Mouse (Mus musculus) neural tube, embryonic 12.5 days (tissue): ENCODE measurements at regions not wholly inside any gene's neighbourhood (a gene's known extent, or its start where the extent isn't known, plus 50 kb on each side); places are given as distances from the start of the nearest gene placed in this dataset.

Experiments used
- ATAC-seq: fragments of 200-750 bp; cut with Nextera tagmentation; 2 replicates; pipeline ENCODE4 v1.8.0; 2017; ENCODE audit warnings: low read depth, mild to moderate bottlenecking, moderate TSS enrichment, moderate library complexity; ENCODE audit not compliant: low FRiP score
- H3K27ac ChIP-seq: fragments of 300-500 bp; sonication (generic); 2 replicates; pipeline ENCODE4 v1.5.1; 2016
- H3K27me3 ChIP-seq: fragments of 300-500 bp; sonication (generic); replicated peaks from 2 replicates; pipeline ENCODE4 v1.6.1; 2016; ENCODE audit warnings: mild to moderate bottlenecking
- H3K36me3 ChIP-seq: fragments of 300-500 bp; sonication (generic); 2 replicates; pipeline ENCODE4 v1.6.1; 2016; ENCODE audit warnings: mild to moderate bottlenecking
- H3K4me1 ChIP-seq: fragments of 300-500 bp; sonication (generic); 2 replicates; pipeline ENCODE4 v1.6.1; 2016
- H3K4me2 ChIP-seq: fragments of 300-500 bp; sonication (generic); replicated peaks from 2 replicates; pipeline ENCODE4 v1.6.1; 2016; ENCODE audit warnings: mild to moderate bottlenecking
- H3K4me3 ChIP-seq: fragments of 300-500 bp; sonication (generic); 2 replicates; pipeline ENCODE4 v1.5.1; 2016
- H3K9ac ChIP-seq: fragments of 300-500 bp; sonication (generic); 2 replicates; pipeline ENCODE4 v1.6.1; 2016; ENCODE audit warnings: mild to moderate bottlenecking
- H3K9me3 ChIP-seq: fragments of 300-500 bp; sonication (generic); 2 replicates; pipeline ENCODE4 v1.6.1; 2016; ENCODE audit warnings: mild to moderate bottlenecking
- WGBS: fragments of 180-500 bp; shearing (Covaris S2); methylation state at CpG from one replicate; pipeline ENCODE4 v1.1.7; 2016; 5-methylcytosine and 5-hydroxymethylcytosine counted together

DNA sequence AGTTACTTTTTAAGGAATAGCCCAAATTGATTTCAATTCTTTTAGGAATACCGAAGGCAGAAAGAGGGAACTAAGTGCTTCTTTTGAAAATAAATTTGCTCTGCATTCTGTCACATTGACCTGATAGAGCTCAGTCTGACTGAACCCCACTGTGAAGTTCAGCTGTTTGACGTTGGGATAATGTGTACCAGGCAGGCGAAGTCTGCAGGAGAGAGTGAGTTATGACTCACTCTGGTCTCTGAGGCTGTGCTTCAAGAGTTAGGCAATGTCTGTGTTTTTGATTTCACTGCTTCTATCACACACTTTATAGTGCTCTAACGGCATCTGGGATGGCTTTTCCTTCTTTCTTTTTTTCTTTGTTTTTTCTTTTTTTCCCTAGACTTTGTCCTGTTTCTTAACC, 283.5 kb downstream of the Naf1 start:
- Histone ChIP-seq H3K9ac (no peak overlapping the region), H3K27ac (no peak overlapping the region), H3K4me2 (no peak overlapping the region), H3K27me3 (no peaks in the 10 kb centered on the region), H3K4me1 (no peaks in the 10 kb centered on the region), H3K4me3 (no peak overlapping the region), H3K36me3 (no peaks in the 10 kb centered on the region), H3K9me3 (no peaks in the 10 kb centered on the region)
- 59% methylated on average over 4 of the region's 4 CpGs for WGBS
- no peak for ATAC-seq

GRCm38 (mm10) chr8:67181741-67182140, 321.7 kb downstream of the Naf1 start:
- Histone ChIP-seq H3K4me3 (no peak overlapping the region), H3K36me3 (no peaks in the 10 kb centered on the region), H3K9ac (no peak overlapping the region), H3K27ac (no peak overlapping the region), H3K27me3 (no peaks in the 10 kb centered on the region), H3K9me3 (no peaks in the 10 kb centered on the region), H3K4me1 (no peaks in the 10 kb centered on the region), H3K4me2 (no peak overlapping the region)
- WGBS: 89% methylated on average over 5 of the region's 5 CpGs
- ATAC-seq: no peak

GRCm38 (mm10) chr8:67199213-67199612, 324.4 kb upstream of the Nat3 start:
- Histone ChIP-seq H3K4me1 (no peaks in the 10 kb centered on the region), H3K27ac (no peak overlapping the region), H3K4me2 (no peak overlapping the region), H3K4me3 (no peak overlapping the region), H3K9me3 (no peaks in the 10 kb centered on the region), H3K9ac (no peak overlapping the region), H3K36me3 (no peaks in the 10 kb centered on the region), H3K27me3 (no peaks in the 10 kb centered on the region)
- ATAC-seq: no peak

DNA sequence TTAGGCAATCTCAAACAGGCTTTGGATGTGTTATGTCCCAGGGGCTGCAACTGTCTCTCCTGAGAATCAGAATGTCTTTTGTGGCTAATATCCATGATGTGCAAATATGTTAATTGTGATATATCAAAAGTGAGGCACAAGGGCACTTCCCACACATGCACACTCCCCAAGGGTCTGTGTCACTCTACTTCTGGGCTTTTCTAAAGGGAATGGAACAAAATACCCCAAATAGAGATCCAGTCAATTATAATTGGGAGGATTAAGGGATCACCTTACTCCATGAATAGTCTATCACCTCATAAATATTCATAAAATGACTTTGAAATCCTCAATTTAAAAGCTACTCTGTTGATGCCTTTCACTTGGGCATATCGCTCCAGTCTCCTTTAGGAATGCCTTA, 317.6 kb upstream of the Nat3 start:
- no peak overlapping the region for H3K27ac ChIP-seq
- no peaks in the 10 kb centered on the region for H3K4me1 ChIP-seq
- ATAC-seq: no peak
- no peak overlapping the region for H3K4me2 ChIP-seq
- H3K9ac ChIP-seq: no peak overlapping the region
- H3K9me3 ChIP-seq: no peaks in the 10 kb centered on the region
- H3K4me3 ChIP-seq: no peak overlapping the region
- no peaks in the 10 kb centered on the region for H3K36me3 ChIP-seq
- H3K27me3 ChIP-seq: no peaks in the 10 kb centered on the region
- WGBS: 86% methylated on average over 1 of the region's 1 CpGs

DNA sequence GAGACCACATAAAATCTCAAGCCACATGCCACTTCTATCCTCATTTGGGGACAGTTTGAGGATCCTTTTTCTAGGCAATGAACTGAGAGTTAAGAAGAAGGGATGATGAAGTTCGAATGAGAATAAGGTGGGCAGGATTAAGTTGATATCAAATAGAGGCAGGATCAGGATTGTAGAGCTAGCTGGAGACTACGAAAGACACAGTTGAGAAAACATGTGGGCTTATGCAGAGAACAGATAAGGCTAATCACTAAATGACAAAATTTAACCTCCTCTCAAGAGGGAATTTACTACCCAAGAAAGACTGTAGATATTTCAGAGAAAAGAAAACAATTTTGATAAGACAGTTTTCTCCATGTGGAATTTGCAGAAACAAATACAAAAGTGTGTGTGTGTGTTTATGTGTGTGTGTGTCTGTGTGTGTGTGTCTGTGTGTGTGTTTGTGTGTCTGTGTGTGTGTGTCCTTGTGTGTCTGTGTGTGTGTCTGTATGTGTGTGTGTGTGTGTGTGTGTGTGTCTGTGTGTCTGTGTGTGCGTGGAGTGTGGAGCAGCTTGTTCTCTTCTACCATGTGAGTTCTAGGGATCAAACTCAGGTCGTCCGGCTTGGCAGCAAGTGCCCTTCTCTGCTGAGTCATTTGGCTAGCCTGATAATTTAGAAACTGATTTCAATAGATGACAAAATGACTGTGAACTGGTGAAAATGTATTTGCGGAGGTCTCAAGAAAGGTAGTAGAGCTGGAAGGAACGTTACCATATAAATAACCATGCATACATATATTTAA, 291.5 kb upstream of the Nat3 start:
- no peak for ATAC-seq
- H3K4me1 ChIP-seq: no peaks in the 10 kb centered on the region
- WGBS: 87% methylated on average over 7 of the region's 7 CpGs
- no peaks in the 10 kb centered on the region for H3K36me3 ChIP-seq
- no peak overlapping the region for H3K4me3 ChIP-seq
- H3K27me3 ChIP-seq: no peaks in the 10 kb centered on the region
- H3K27ac ChIP-seq: no peak overlapping the region
- no peak overlapping the region for H3K9ac ChIP-seq
- no peaks in the 10 kb centered on the region for H3K9me3 ChIP-seq
- no peak overlapping the region for H3K4me2 ChIP-seq

DNA sequence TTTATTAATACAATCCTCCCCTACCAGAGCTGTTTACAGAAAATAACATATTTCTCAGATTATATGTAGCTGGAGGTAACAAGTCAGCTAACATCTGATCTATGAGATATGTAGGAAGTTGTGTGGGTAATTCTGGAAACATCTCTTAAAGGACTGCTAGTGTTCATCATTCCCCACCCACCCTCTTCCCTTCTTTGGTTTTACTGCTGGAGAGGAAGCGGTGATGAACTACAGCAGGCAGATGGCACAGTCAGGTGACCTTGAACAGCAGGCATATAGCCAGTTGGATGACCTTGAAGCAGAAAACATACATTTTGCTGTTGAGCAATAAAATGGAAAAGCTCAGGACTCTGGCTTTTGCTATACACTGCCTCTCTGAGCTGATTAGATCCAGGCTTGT, 284.7 kb upstream of the Nat3 start:
- Histone ChIP-seq H3K4me3 (no peak overlapping the region), H3K9ac (no peak overlapping the region), H3K36me3 (no peaks in the 10 kb centered on the region), H3K27me3 (no peaks in the 10 kb centered on the region), H3K4me2 (no peak overlapping the region), H3K4me1 (no peaks in the 10 kb centered on the region), H3K9me3 (no peaks in the 10 kb centered on the region), H3K27ac (no peak overlapping the region)
- ATAC-seq: no peak
- WGBS: 79% methylated on average over 1 of the region's 1 CpGs

DNA sequence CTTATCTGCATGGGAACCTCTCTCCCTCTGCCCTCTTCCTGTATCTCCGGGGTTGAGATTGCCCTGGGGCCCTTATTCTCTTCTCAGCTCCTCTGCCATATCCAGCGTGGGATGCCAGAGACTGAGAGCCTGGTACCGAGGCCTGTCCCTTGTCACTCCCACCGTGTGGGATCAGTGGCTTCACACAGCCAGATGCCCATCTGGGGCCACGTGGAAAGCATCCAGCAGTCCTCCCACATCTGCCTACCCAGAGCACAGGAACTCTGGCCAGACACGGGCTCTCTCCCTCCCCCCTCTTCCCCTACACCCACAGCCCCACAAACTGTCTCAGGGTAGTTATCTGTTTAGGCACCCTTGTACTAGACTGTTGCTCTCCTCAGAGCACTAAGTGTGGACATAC, 244.9 kb upstream of the Nat3 start:
- no peaks in the 10 kb centered on the region for H3K36me3 ChIP-seq
- WGBS: 76% methylated on average over 6 of the region's 6 CpGs
- no peak overlapping the region for H3K9ac ChIP-seq
- no peaks in the 10 kb centered on the region for H3K27me3 ChIP-seq
- no peak for ATAC-seq
- H3K4me3 ChIP-seq: no peak overlapping the region
- H3K27ac ChIP-seq: no peak overlapping the region
- H3K4me2 ChIP-seq: no peak overlapping the region
- no peaks in the 10 kb centered on the region for H3K9me3 ChIP-seq
- no peaks in the 10 kb centered on the region for H3K4me1 ChIP-seq

- Histone ChIP-seq H3K9me3 (no peaks in the 10 kb centered on the region), H3K9ac (no peak overlapping the region), H3K4me3 (no peak overlapping the region), H3K4me2 (no peak overlapping the region), H3K36me3 (no peaks in the 10 kb centered on the region), H3K4me1 (no peaks in the 10 kb centered on the region), H3K27me3 (no peaks in the 10 kb centered on the region), H3K27ac (no peak overlapping the region)
- no peak for ATAC-seq
Observed at GRCm38 (mm10) chr8:67279449-67279848, 244.2 kb upstream of the Nat3 start.

DNA sequence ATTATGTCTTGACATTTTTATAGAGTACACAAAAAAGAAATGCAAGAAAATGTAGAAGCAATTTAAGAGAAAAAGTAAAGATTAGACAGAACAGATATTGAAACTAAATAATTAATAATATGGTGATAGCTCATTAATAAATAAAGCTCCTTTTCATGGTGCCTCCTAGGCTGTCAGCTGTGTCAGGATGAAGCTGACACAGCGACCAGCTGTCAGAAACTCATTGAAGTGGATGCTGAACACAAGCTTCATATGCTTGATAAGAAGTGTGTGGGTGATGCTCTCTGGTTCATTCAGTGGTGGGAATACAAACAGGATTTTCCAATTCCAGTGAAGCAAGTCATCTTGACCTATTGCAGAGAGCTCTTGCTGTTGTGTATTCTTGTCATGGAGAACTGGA, 213.2 kb upstream of the Nat3 start:
- Histone ChIP-seq H3K4me2 (no peak overlapping the region), H3K36me3 (no peaks in the 10 kb centered on the region), H3K27ac (no peak overlapping the region), H3K9me3 (no peaks in the 10 kb centered on the region), H3K27me3 (no peaks in the 10 kb centered on the region), H3K4me3 (no peak overlapping the region), H3K4me1 (no peaks in the 10 kb centered on the region), H3K9ac (no peak overlapping the region)
- 77% methylated on average over 1 of the region's 1 CpGs for WGBS
- ATAC-seq: peak; percentile 76; the same call in 1 of the 2 replicates

DNA sequence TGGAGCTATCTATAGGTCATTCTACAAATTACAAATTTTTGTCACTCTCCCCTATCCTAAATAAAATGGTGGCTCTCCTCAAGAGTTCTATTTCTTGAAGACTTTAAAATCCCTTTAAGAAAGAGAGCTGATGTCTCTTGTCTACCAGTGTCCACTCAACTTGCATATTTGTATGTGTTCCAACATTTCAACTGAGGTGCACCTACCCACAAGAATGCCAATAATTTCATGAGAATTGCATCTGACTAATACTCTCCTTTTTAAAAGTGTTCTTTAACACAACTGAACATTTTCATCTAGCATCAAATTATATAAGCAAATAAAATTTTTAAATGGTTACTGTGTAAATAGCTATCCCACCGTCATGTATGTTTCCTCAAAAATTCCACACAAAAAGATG, 206.3 kb upstream of the Nat3 start:
- no peak for ATAC-seq
- Histone ChIP-seq H3K4me3 (no peak overlapping the region), H3K4me2 (no peak overlapping the region), H3K27me3 (no peaks in the 10 kb centered on the region), H3K27ac (no peak overlapping the region), H3K4me1 (no peaks in the 10 kb centered on the region), H3K36me3 (no peaks in the 10 kb centered on the region), H3K9me3 (no peaks in the 10 kb centered on the region), H3K9ac (no peak overlapping the region)
- 90% methylated on average over 1 of the region's 1 CpGs for WGBS

GRCm38 (mm10) chr8:67318675-67319074, 205.0 kb upstream of the Nat3 start:
- Histone ChIP-seq H3K4me2 (no peak overlapping the region), H3K4me1 (no peaks in the 10 kb centered on the region), H3K27me3 (no peaks in the 10 kb centered on the region), H3K4me3 (no peak overlapping the region), H3K9me3 (no peaks in the 10 kb centered on the region), H3K9ac (no peak overlapping the region), H3K27ac (no peak overlapping the region), H3K36me3 (no peaks in the 10 kb centered on the region)
- ATAC-seq: no peak
- WGBS: 85% methylated on average over 10 of the region's 10 CpGs

- H3K36me3 ChIP-seq: no peaks in the 10 kb centered on the region
- no peaks in the 10 kb centered on the region for H3K4me1 ChIP-seq
- H3K4me2 ChIP-seq: no peak overlapping the region
- no peaks in the 10 kb centered on the region for H3K9me3 ChIP-seq
- no peak overlapping the region for H3K4me3 ChIP-seq
- 83% methylated on average over 2 of the region's 2 CpGs for WGBS
- H3K27me3 ChIP-seq: no peaks in the 10 kb centered on the region
- no peak overlapping the region for H3K27ac ChIP-seq
- no peak overlapping the region for H3K9ac ChIP-seq
- no peak for ATAC-seq
Observed at GRCm38 (mm10) chr8:67320535-67320934, 203.1 kb upstream of the Nat3 start.

DNA sequence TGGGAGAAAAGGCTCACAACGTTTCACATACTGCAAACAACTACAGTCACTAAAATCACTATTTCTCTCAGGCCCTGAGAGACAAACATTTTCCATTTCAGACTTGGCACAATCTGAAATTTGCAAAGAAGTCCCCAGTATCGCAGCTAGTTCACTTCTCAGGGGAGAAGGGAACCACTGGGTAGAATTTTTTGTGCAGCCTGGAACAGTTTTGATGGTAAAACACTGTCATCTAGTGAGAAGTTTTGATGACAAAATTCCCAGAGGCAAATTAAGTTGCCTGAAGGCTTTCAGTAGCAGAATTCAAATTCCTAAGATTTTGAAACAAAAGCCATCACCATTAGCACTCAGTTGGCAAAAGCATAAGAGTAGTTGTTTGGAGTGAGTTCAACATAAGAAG, 195.2 kb upstream of the Nat3 start:
- Histone ChIP-seq H3K36me3 (no peaks in the 10 kb centered on the region), H3K4me1 (no peaks in the 10 kb centered on the region), H3K27ac (no peak overlapping the region), H3K4me2 (no peak overlapping the region), H3K9me3 (no peaks in the 10 kb centered on the region), H3K27me3 (no peaks in the 10 kb centered on the region), H3K4me3 (no peak overlapping the region), H3K9ac (no peak overlapping the region)
- WGBS: 81% methylated on average over 2 of the region's 2 CpGs
- no peak for ATAC-seq
